In genomic region chr7:127137262-127138017, GRCm38 (mm10) we compare ENCODE assay signal across 14 mouse cellular contexts. TPM values are rescaled to one million over a fixed set of nuclear protein-coding genes. Genes with fewer than 3 reads are reported as not detected.
DNase-seq lines count a peak whose midpoint lies in the region; ATAC-seq and TF ChIP-seq lines count a peak whose summit lies in the region.
"Had no signal": no experiment of that assay in that cellular context is flagged by ENCODE, and none has a peak within 500 bp of the region (broad histone marks: within the 10 kb centered on the region; RNA-seq: fewer than 3 reads in every experiment).

Gene Spn (minus strand): TSS chr7:127137823.

- no peak within 1 kb of the TSS for H3K9ac ChIP-seq in midbrain, embryonic 11.5 days (ENCODE audit: low read length)
- no peak within 1 kb of the TSS for H3K9ac ChIP-seq in midbrain, embryonic 15.5 days
- H3K9ac ChIP-seq in liver, embryonic 11.5 days (ENCODE audit: low read depth, low read length) = peak within 1 kb of the TSS; percentile 48
- no peak within 1 kb of the TSS for H3K9ac ChIP-seq in forebrain, embryonic 14.5 days (ENCODE audit: low read length)
- H3K9ac ChIP-seq: embryonic facial prominence, embryonic 13.5 days had no signal

- no peaks in the 10 kb centered on the region for H3K4me1 ChIP-seq in midbrain, embryonic 11.5 days (ENCODE audit: control insufficient read depth, insufficient read depth, low read length)
- H3K4me1 ChIP-seq in midbrain, embryonic 15.5 days = no peaks in the 10 kb centered on the region
- peaks cover 57% of the 10 kb centered on the region for H3K4me1 ChIP-seq in liver, embryonic 11.5 days (replicated peaks; ENCODE audit: control insufficient read depth, insufficient read depth, low read length)
- H3K4me1 ChIP-seq in small intestine, adult 2 months (ENCODE audit: control insufficient read depth, insufficient read depth, insufficient read length, low read length) = no peaks in the 10 kb centered on the region; the same call in 1 of the 2 replicates
- H3K4me1 ChIP-seq in forebrain, embryonic 14.5 days (ENCODE audit: control insufficient read depth, insufficient read depth, low read length) = no peaks in the 10 kb centered on the region
- H3K4me1 ChIP-seq: embryonic facial prominence, embryonic 13.5 days had no signal

- no peak within 1 kb of the TSS for H3K27ac ChIP-seq in midbrain, embryonic 11.5 days (ENCODE audit: low read depth, low read length)
- H3K27ac ChIP-seq in midbrain, embryonic 15.5 days = no peak within 1 kb of the TSS
- peak within 1 kb of the TSS; percentile 83 for H3K27ac ChIP-seq in liver, embryonic 11.5 days (ENCODE audit: low read depth, low read length)
- H3K27ac ChIP-seq in small intestine, adult 2 months (ENCODE audit: insufficient read depth, low read depth, low read length) = peak within 1 kb of the TSS; percentile 47; the same call in 1 of the 2 replicates
- no peak within 1 kb of the TSS for H3K27ac ChIP-seq in forebrain, embryonic 14.5 days (ENCODE audit: low read depth, low read length)
- H3K27ac ChIP-seq: embryonic facial prominence, embryonic 13.5 days; heart, adult 2 months; limb, embryonic 10.5 days had no signal

- H3K4me3 ChIP-seq in midbrain, embryonic 11.5 days (ENCODE audit: low read depth, low read length) = no peak within 1 kb of the TSS
- no peak within 1 kb of the TSS for H3K4me3 ChIP-seq in midbrain, embryonic 15.5 days
- H3K4me3 ChIP-seq in liver, embryonic 11.5 days (ENCODE audit: low read depth, low read length) = peak within 1 kb of the TSS; percentile 39
- H3K4me3 ChIP-seq in small intestine, adult 2 months (ENCODE audit: low read depth, low read length) = peak within 1 kb of the TSS; percentile 35; the same call in 1 of the 2 replicates
- no peak within 1 kb of the TSS for H3K4me3 ChIP-seq in forebrain, embryonic 14.5 days (ENCODE audit: low read depth, low read length)
- H3K4me3 ChIP-seq: embryonic facial prominence, embryonic 13.5 days; heart, adult 2 months; limb, embryonic 10.5 days had no signal

- 75% methylated on average over 9 of the region's 9 CpGs for WGBS in midbrain, embryonic 11.5 days
- WGBS in midbrain, embryonic 15.5 days = 71% methylated on average over 9 of the region's 9 CpGs
- WGBS in liver, embryonic 11.5 days = 38% methylated on average over 9 of the region's 9 CpGs
- 59% methylated on average over 9 of the region's 9 CpGs for WGBS in small intestine, adult 2 months
- WGBS in forebrain, embryonic 14.5 days = 65% methylated on average over 9 of the region's 9 CpGs

- no peaks in the 10 kb centered on the region for H3K9me3 ChIP-seq in midbrain, embryonic 11.5 days (ENCODE audit: control insufficient read depth, low read length)
- no peaks in the 10 kb centered on the region for H3K9me3 ChIP-seq in midbrain, embryonic 15.5 days
- H3K9me3 ChIP-seq in liver, embryonic 11.5 days (ENCODE audit: control insufficient read depth, low read length) = no peaks in the 10 kb centered on the region
- H3K9me3 ChIP-seq in forebrain, embryonic 14.5 days (replicated peaks; ENCODE audit: control insufficient read depth, low read length) = no peaks in the 10 kb centered on the region
- H3K9me3 ChIP-seq: embryonic facial prominence, embryonic 13.5 days; limb, embryonic 10.5 days had no signal

- H3K36me3 ChIP-seq in midbrain, embryonic 11.5 days (ENCODE audit: control insufficient read depth, insufficient read depth, low read length) = no peaks in the 10 kb centered on the region
- H3K36me3 ChIP-seq in midbrain, embryonic 15.5 days (replicated peaks) = no peaks in the 10 kb centered on the region
- peaks cover 2% of the 10 kb centered on the region; the same call in 1 of the 2 replicates for H3K36me3 ChIP-seq in liver, embryonic 11.5 days (ENCODE audit: control insufficient read depth, insufficient read depth, low read length)
- no peaks in the 10 kb centered on the region for H3K36me3 ChIP-seq in small intestine, adult 2 months (ENCODE audit: control insufficient read depth, insufficient read depth, low read length)
- H3K36me3 ChIP-seq in forebrain, embryonic 14.5 days (ENCODE audit: control insufficient read depth, insufficient read depth, low read length) = no peaks in the 10 kb centered on the region
- H3K36me3 ChIP-seq: embryonic facial prominence, embryonic 13.5 days; limb, embryonic 10.5 days had no signal

- H3K27me3 ChIP-seq in midbrain, embryonic 11.5 days (ENCODE audit: control insufficient read depth, insufficient read depth, low read length) = no peaks in the 10 kb centered on the region
- H3K27me3 ChIP-seq in midbrain, embryonic 15.5 days (replicated peaks) = no peaks in the 10 kb centered on the region
- no peaks in the 10 kb centered on the region for H3K27me3 ChIP-seq in liver, embryonic 11.5 days (replicated peaks; ENCODE audit: control insufficient read depth, insufficient read depth, low read length)
- H3K27me3 ChIP-seq in small intestine, adult 2 months (ENCODE audit: control insufficient read depth, insufficient read depth, low read length) = no peaks in the 10 kb centered on the region
- no peaks in the 10 kb centered on the region for H3K27me3 ChIP-seq in forebrain, embryonic 14.5 days (replicated peaks; ENCODE audit: control insufficient read depth, insufficient read depth, low read length)
- H3K27me3 ChIP-seq: embryonic facial prominence, embryonic 13.5 days; Patski had no signal

- no peak for TF ChIP-seq CTCF in small intestine, adult 2 months (IDR thresholded peaks at IDR 0.05; ENCODE audit: extremely low read depth, insufficient read length, insufficient replicate concordance, low read depth, low read length)

- TF ChIP-seq POLR2A in small intestine, adult 2 months (IDR thresholded peaks at IDR 0.05; ENCODE audit: low read depth, low read length) = no peak

- H3K4me2 ChIP-seq in midbrain, embryonic 11.5 days = no peak within 1 kb of the TSS
- no peak within 1 kb of the TSS for H3K4me2 ChIP-seq in midbrain, embryonic 15.5 days
- H3K4me2 ChIP-seq in liver, embryonic 11.5 days = peak within 1 kb of the TSS; percentile 58
- no peak within 1 kb of the TSS for H3K4me2 ChIP-seq in forebrain, embryonic 14.5 days (ENCODE audit: low read length)
- H3K4me2 ChIP-seq: embryonic facial prominence, embryonic 13.5 days had no signal

- ATAC-seq in midbrain, embryonic 11.5 days (ENCODE audit: low FRiP score) = no peak
- no peak for ATAC-seq in midbrain, embryonic 15.5 days (replicated peaks)
- no peak; the same call in 1 of the 2 replicates for ATAC-seq in liver, embryonic 11.5 days (replicated peaks; ENCODE audit: low FRiP score)
- ATAC-seq in forebrain, embryonic 14.5 days = no peak
- ATAC-seq: intestine, embryonic 16.5 days; Patski had no signal

- peak; percentile 45 for DNase-seq in midbrain, embryonic 11.5 days (ENCODE audit: low spot score, missing footprints)
- DNase-seq in liver, embryonic 11.5 days (ENCODE audit: low spot score) = no peak
- no peak for DNase-seq in right cerebral cortex, postnatal 10 days (ENCODE audit: low spot score in 2 of 2)
- DNase-seq in forebrain, embryonic 14.5 days (ENCODE audit: low spot score) = no peak
- no peak for DNase-seq in neural tube, embryonic 10.5 days (ENCODE audit: extremely low spot score, low spot score)
- DNase-seq in layer of hippocampus, postnatal 36 days = no peak
- DNase-seq: midbrain, embryonic 14.5 days had no signal

RNA-seq across cellular contexts. Expression of gene Spn, which starts in this region (rescaled TPM):
- 0.19 TPM in 1 of 2 replicates, not detected in the other for polyA plus RNA-seq in midbrain, embryonic 11.5 days (2014; fragmentation: Nextera tagmentation; extraction: Ambion mirVana)
- polyA plus RNA-seq in midbrain, embryonic 15.5 days (2015; fragmentation: Nextera tagmentation; extraction: Ambion mirVana) = 0.04 TPM in 1 of 2 replicates, not detected in the other
- polyA plus RNA-seq in liver, embryonic 11.5 days (2014; fragmentation: Nextera tagmentation; extraction: Ambion mirVana) = 12.7 and 14.4 TPM in 2 replicates
- polyA plus RNA-seq in small intestine, adult 2 months (2012; rRNA removed) = 2.4 and 3.9 TPM in 2 replicates
- polyA plus RNA-seq in forebrain, embryonic 14.5 days (2014; fragmentation: Nextera tagmentation; extraction: Ambion mirVana) = not detected in 2 replicates
- under 1 TPM; 0.50 to 0.73 TPM for total RNA-seq in layer of hippocampus, postnatal 36 days (2021)
- polyA plus RNA-seq: midbrain, embryonic 14.5 days had no signal

Comparison
In these comparisons a context has a peak if more than half of its experiments do, and no peak if none do; other contexts are left out.
1. Peak in DNase-seq in midbrain, embryonic 11.5 days; RNA of the gene not detected or under 1 TPM.
2. H3K27ac ChIP-seq: peak in liver, embryonic 11.5 days (single experiment) and small intestine, adult 2 months (single experiment); none in midbrain, embryonic 11.5 days (single experiment), midbrain, embryonic 15.5 days (single experiment) and forebrain, embryonic 14.5 days (single experiment).
3. H3K4me3 ChIP-seq: peak in liver, embryonic 11.5 days (single experiment) and small intestine, adult 2 months (single experiment); none in midbrain, embryonic 11.5 days (single experiment), midbrain, embryonic 15.5 days (single experiment) and forebrain, embryonic 14.5 days (single experiment).